ENCODE assay signal across 9 mouse cellular contexts in the genomic region with DNA sequence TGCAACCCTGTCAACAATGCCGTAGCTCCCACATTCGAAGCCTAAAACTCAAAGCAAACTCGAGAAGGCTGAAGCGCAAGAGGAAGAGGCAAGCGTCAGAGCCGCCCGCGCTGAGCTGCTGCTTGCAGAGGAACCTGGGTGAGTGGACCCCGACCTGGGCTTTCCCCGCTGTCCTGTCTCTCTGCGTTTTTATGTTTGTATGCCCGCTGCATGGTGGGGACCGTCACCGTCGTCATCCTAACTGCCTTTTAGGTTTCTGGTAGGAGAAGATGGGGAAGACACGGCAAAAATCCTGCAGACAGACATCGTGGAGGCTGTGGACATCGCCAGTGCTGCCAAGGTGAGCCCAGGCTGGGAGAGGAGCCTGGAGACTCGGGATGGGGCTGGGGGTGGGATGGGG. TPM values are rescaled to one million over a fixed set of nuclear protein-coding genes. Genes with fewer than 3 reads are reported as not detected.
DNase-seq lines count a peak whose midpoint lies in the region; ATAC-seq and TF ChIP-seq lines count a peak whose summit lies in the region.
"Had no signal": no experiment of that assay in that cellular context is flagged by ENCODE, and none has a peak within 500 bp of the region (broad histone marks: within the 10 kb centered on the region; RNA-seq: fewer than 3 reads in every experiment).

No protein-coding gene starts in this region.

- H3K36me3 ChIP-seq in thymus, adult 2 months (ENCODE audit: control insufficient read depth, insufficient read depth, low read length): peaks cover 10% of the 10 kb centered on the region
- peaks cover 54% of the 10 kb centered on the region for H3K36me3 ChIP-seq in limb, embryonic 15.5 days
- H3K36me3 ChIP-seq in stomach, embryonic 16.5 days (ENCODE audit: control insufficient read depth, insufficient read depth, low read length): peaks cover 4% of the 10 kb centered on the region; the same call in 1 of the 2 replicates

- no peaks in the 10 kb centered on the region for H3K9me3 ChIP-seq in limb, embryonic 15.5 days
- H3K9me3 ChIP-seq in stomach, embryonic 16.5 days (replicated peaks; ENCODE audit: control insufficient read depth, low read length): no peaks in the 10 kb centered on the region

- 46% methylated on average over 19 of the region's 19 CpGs for WGBS in thymus, adult 2 months
- 53% methylated on average over 19 of the region's 19 CpGs for whole genome bisulfite sequencing in limb, embryonic 15.5 days
- WGBS in stomach, embryonic 16.5 days: 51% methylated on average over 19 of the region's 19 CpGs

- no peak for ATAC-seq in limb, embryonic 15.5 days (ENCODE audit: insufficient number of reproducible peaks, low FRiP score, low TSS enrichment, low read depth)
- ATAC-seq in stomach, embryonic 16.5 days (ENCODE audit: insufficient read depth, low FRiP score): no peak
- no peak for ATAC-seq in frontal cortex, adult (ENCODE audit: low TSS enrichment)

- DNase-seq in gastrocnemius, adult 2 months: no peak
- DNase-seq in gastrocnemius, adult 8-10 months (ENCODE audit: low spot score in 2 of 2): no peak
- no peak for DNase-seq in thymus, adult 2 months
- no peak for DNase-seq in thymus, postnatal 25 days
- DNase-seq in ovary, postnatal 36 days (ENCODE audit: low spot score): no peak
- DNase-seq: cerebellum, adult 18-20 months had no signal

- no peak for TF ChIP-seq POLR2A in thymus, adult 2 months (IDR thresholded peaks at IDR 0.05; ENCODE audit: control insufficient read depth, extremely low read depth, insufficient read depth, low read length, poor library complexity)

- intact Hi-C loops in gastrocnemius, adult 2 months (cut with DNase I): loop anchor here (2.0 kb wide), 1 partner anchor 13 kb away; a partner anchor contains a TSS

- TF ChIP-seq CTCF in gastrocnemius, adult 2 months (IDR thresholded peaks at IDR 0.05): no peak
- TF ChIP-seq CTCF in thymus, adult 2 months (IDR thresholded peaks at IDR 0.05; ENCODE audit: borderline replicate concordance, control insufficient read depth, extremely low read depth, insufficient read depth, low read length, poor library complexity): no peak

- peak overlapping the region; percentile 97 for H3K4me3 ChIP-seq in gastrocnemius, adult 2 months
- peak overlapping the region; percentile 73 for H3K4me3 ChIP-seq in thymus, adult 2 months (ENCODE audit: control insufficient read depth, insufficient read depth, low read length)
- H3K4me3 ChIP-seq in limb, embryonic 15.5 days: peak overlapping the region; percentile 72
- peak overlapping the region; percentile 94 for H3K4me3 ChIP-seq in stomach, embryonic 16.5 days (replicated peaks; ENCODE audit: low read length)

- H3K4me2 ChIP-seq in limb, embryonic 15.5 days: peak overlapping the region; percentile 93
- H3K4me2 ChIP-seq in stomach, embryonic 16.5 days (ENCODE audit: low read depth, low read length): peak overlapping the region; percentile 95

- H3K27ac ChIP-seq in gastrocnemius, adult 2 months: peak overlapping the region; percentile 96
- H3K27ac ChIP-seq in thymus, adult 2 months (ENCODE audit: control insufficient read depth, insufficient read depth, low read length): no peak overlapping the region
- H3K27ac ChIP-seq in limb, embryonic 15.5 days: no peak overlapping the region
- no peak overlapping the region for H3K27ac ChIP-seq in stomach, embryonic 16.5 days (ENCODE audit: low read length)

- peaks cover 21% of the 10 kb centered on the region for H3K4me1 ChIP-seq in thymus, adult 2 months (replicated peaks; ENCODE audit: control insufficient read depth, insufficient read depth, low read length)
- H3K4me1 ChIP-seq in limb, embryonic 15.5 days: peaks cover 23% of the 10 kb centered on the region
- peaks cover 16% of the 10 kb centered on the region for H3K4me1 ChIP-seq in stomach, embryonic 16.5 days (ENCODE audit: control insufficient read depth, insufficient read depth, low read length)

- H3K9ac ChIP-seq in limb, embryonic 15.5 days: peak overlapping the region; percentile 79
- peak overlapping the region; percentile 92 for H3K9ac ChIP-seq in stomach, embryonic 16.5 days (ENCODE audit: low read length)

- H3K27me3 ChIP-seq in thymus, adult 2 months (ENCODE audit: control insufficient read depth, insufficient read depth, low read length): no peaks in the 10 kb centered on the region
- no peaks in the 10 kb centered on the region for H3K27me3 ChIP-seq in limb, embryonic 15.5 days
- H3K27me3 ChIP-seq in stomach, embryonic 16.5 days (ENCODE audit: control insufficient read depth, insufficient read depth, low read length): no peaks in the 10 kb centered on the region

RNA-seq across cellular contexts. Expression of a gene that starts 0.9 kb away (rescaled TPM):
- total RNA-seq in gastrocnemius, adult 2 months (2021): 1 to 10 TPM; 8.6 to 8.8 TPM
- total RNA-seq in gastrocnemius, adult 8-10 months (2022): 10 to 100 TPM in 1 of 4 experiments, 1 to 10 TPM in 3; 7.8 to 11.5 (median 8.7) TPM
- polyA plus RNA-seq in thymus, adult 2 months (2012; rRNA removed): 35.4 and 38.1 TPM in 2 replicates
- 31.4 and 36.0 TPM in 2 replicates for polyA plus RNA-seq in limb, embryonic 15.5 days (2015; fragmentation: Nextera tagmentation; extraction: Ambion mirVana)
- 19.0 and 23.1 TPM in 2 replicates for polyA plus RNA-seq in stomach, embryonic 16.5 days (2015; fragmentation: Nextera tagmentation; extraction: Ambion mirVana)

RNA-seq across cellular contexts. Expression of a gene that starts 1.2 kb away (rescaled TPM):
- total RNA-seq in gastrocnemius, adult 2 months (2021): 10 to 100 TPM; 51.2 to 67.6 TPM
- 10 to 100 TPM; 56.4 to 69.1 (median 64.0) TPM for total RNA-seq in gastrocnemius, adult 8-10 months (2022)
- polyA plus RNA-seq in thymus, adult 2 months (2012; rRNA removed): 29.8 and 35.1 TPM in 2 replicates
- polyA plus RNA-seq in limb, embryonic 15.5 days (2015; fragmentation: Nextera tagmentation; extraction: Ambion mirVana): 132 and 139 TPM in 2 replicates
- 133 and 147 TPM in 2 replicates for polyA plus RNA-seq in stomach, embryonic 16.5 days (2015; fragmentation: Nextera tagmentation; extraction: Ambion mirVana)

RNA-seq across cellular contexts. Expression of a gene that starts 9.9 kb away (rescaled TPM):
- total RNA-seq in gastrocnemius, adult 2 months (2021): 1 to 10 TPM; 1.3 to 1.4 TPM
- total RNA-seq in gastrocnemius, adult 8-10 months (2022): 1 to 10 TPM; 1.4 to 1.8 (median 1.5) TPM
- polyA plus RNA-seq in thymus, adult 2 months (2012; rRNA removed): 25.6 and 25.8 TPM in 2 replicates
- polyA plus RNA-seq in limb, embryonic 15.5 days (2015; fragmentation: Nextera tagmentation; extraction: Ambion mirVana): 5.9 and 8.3 TPM in 2 replicates
- polyA plus RNA-seq in stomach, embryonic 16.5 days (2015; fragmentation: Nextera tagmentation; extraction: Ambion mirVana): 8.6 and 9.0 TPM in 2 replicates

RNA-seq across cellular contexts. Expression of a gene that starts 12.0 kb away (rescaled TPM):
- total RNA-seq in gastrocnemius, adult 2 months (2021): 10 to 100 TPM; 31.4 to 34.0 TPM
- 10 to 100 TPM; 20.3 to 26.3 (median 23.6) TPM for total RNA-seq in gastrocnemius, adult 8-10 months (2022)
- 528 and 541 TPM in 2 replicates for polyA plus RNA-seq in thymus, adult 2 months (2012; rRNA removed)
- polyA plus RNA-seq in limb, embryonic 15.5 days (2015; fragmentation: Nextera tagmentation; extraction: Ambion mirVana): 51.8 and 58.5 TPM in 2 replicates
- 43.9 and 44.7 TPM in 2 replicates for polyA plus RNA-seq in stomach, embryonic 16.5 days (2015; fragmentation: Nextera tagmentation; extraction: Ambion mirVana)

RNA-seq across cellular contexts. Expression of a gene that starts 14.2 kb away (rescaled TPM):
- 10 to 100 TPM; 31.7 to 33.4 TPM for total RNA-seq in gastrocnemius, adult 2 months (2021)
- 10 to 100 TPM; 32.0 to 34.6 (median 32.5) TPM for total RNA-seq in gastrocnemius, adult 8-10 months (2022)
- 127 and 142 TPM in 2 replicates for polyA plus RNA-seq in thymus, adult 2 months (2012; rRNA removed)
- 46.5 and 50.4 TPM in 2 replicates for polyA plus RNA-seq in limb, embryonic 15.5 days (2015; fragmentation: Nextera tagmentation; extraction: Ambion mirVana)
- 42.6 and 45.0 TPM in 2 replicates for polyA plus RNA-seq in stomach, embryonic 16.5 days (2015; fragmentation: Nextera tagmentation; extraction: Ambion mirVana)
